Mouse (Mus musculus) A20 (cell line): ENCODE measurements at regions not wholly inside any gene's neighbourhood (a gene's known extent, or its start where the extent isn't known, plus 50 kb on each side); places are given as distances from the start of the nearest gene placed in this dataset.
"Not testable (repeated sequence)": the region's sequence is repeated elsewhere in the genome, so short reads cannot be mapped to it uniquely, and the experiment has no call there.

Experiments used
- DNase-seq: peaks from one replicate; pipeline ENCODE4 v3.0.0-alpha.2; 2011; ENCODE audit warnings: low read depth, low spot score

GRCm38 (mm10) chr12:15124179-15124578 lies 692.5 kb downstream of the Trib2 start:
- no peak for DNase-seq

- no peak for DNase-seq
Measured at GRCm38 (mm10) chr12:15122586-15123212, 694.0 kb downstream of the Trib2 start.

GRCm38 (mm10) chr12:15115556-15115955 lies 701.2 kb downstream of the Trib2 start:
- DNase-seq, result no peak

GRCm38 (mm10) chr12:15114793-15115192 lies 701.9 kb downstream of the Trib2 start:
- DNase-seq, result no peak

- DNase-seq, result no peak
Measured at GRCm38 (mm10) chr12:15111049-15111448, 705.7 kb downstream of the Trib2 start.

- no peak for DNase-seq
Measured at GRCm38 (mm10) chr12:15104876-15105275, 711.8 kb downstream of the Trib2 start.

GRCm38 (mm10) chr12:15078615-15079014 lies 738.1 kb downstream of the Trib2 start:
- DNase-seq, result no peak

- no peak for DNase-seq
Measured at GRCm38 (mm10) chr12:15064351-15064750, 752.4 kb downstream of the Trib2 start.

- DNase-seq, result no peak
Measured at GRCm38 (mm10) chr12:15051387-15051786, 765.3 kb downstream of the Trib2 start.

- no peak for DNase-seq
Measured at GRCm38 (mm10) chr12:15043264-15043663, 773.5 kb downstream of the Trib2 start.

GRCm38 (mm10) chr12:15011091-15011490 lies 805.6 kb downstream of the Trib2 start:
- DNase-seq, result no peak

- DNase-seq, result not testable (repeated sequence)
Measured at GRCm38 (mm10) chr12:15002401-15002800, 814.3 kb downstream of the Trib2 start.
